Mouse (Mus musculus) hindbrain, embryonic 14.5 days (tissue): ENCODE data around the gene Gm17606. TPM values are rescaled to one million over a fixed set of nuclear protein-coding genes. Genes with fewer than 3 reads are reported as not detected.

Experiments used
- ATAC-seq: fragments of 200-750 bp; cut with Nextera tagmentation; 2 replicates; pipeline ENCODE4 v1.8.0; 2017; ENCODE audit warnings: moderate number of reproducible peaks, mild to moderate bottlenecking, moderate TSS enrichment, moderate library complexity; ENCODE audit not compliant: low FRiP score
- DNase-seq: peaks from one replicate; pipeline ENCODE4 v3.0.0-alpha.2; 2015; ENCODE audit warnings: low spot score
- H3K27ac ChIP-seq: fragments of 300-500 bp; sonication (generic); 2 replicates; pipeline ENCODE4 v1.5.1; 2014; ENCODE audit warnings: mild to moderate bottlenecking, moderate library complexity
- H3K27me3 ChIP-seq: fragments of 300-500 bp; sonication (generic); 2 replicates; pipeline ENCODE4 v1.6.1; 2014; ENCODE audit warnings: mild to moderate bottlenecking, low read length, mixed read lengths; ENCODE audit not compliant: control insufficient read depth, insufficient read depth
- H3K36me3 ChIP-seq: fragments of 300-500 bp; sonication (generic); replicated peaks from 2 replicates; pipeline ENCODE4 v1.6.1; 2014; ENCODE audit not compliant: control insufficient read depth, insufficient read depth
- H3K4me1 ChIP-seq: fragments of 300-500 bp; sonication (generic); replicated peaks from 2 replicates; pipeline ENCODE4 v1.6.1; 2014; ENCODE audit warnings: antibody characterized with exemption, low read length, mixed read lengths; ENCODE audit not compliant: control insufficient read depth, insufficient read depth
- H3K4me2 ChIP-seq: fragments of 300-500 bp; sonication (generic); replicated peaks from 2 replicates; pipeline ENCODE4 v1.6.1; 2014; ENCODE audit warnings: mild to moderate bottlenecking, moderate library complexity
- H3K4me3 ChIP-seq: fragments of 300-500 bp; sonication (generic); replicated peaks from 2 replicates; pipeline ENCODE4 v1.5.1; 2014; ENCODE audit warnings: mild to moderate bottlenecking, low read length
- H3K9ac ChIP-seq: fragments of 300-500 bp; sonication (generic); 2 replicates; pipeline ENCODE4 v1.6.1; 2014
- H3K9me3 ChIP-seq: fragments of 300-500 bp; sonication (generic); 2 replicates; pipeline ENCODE4 v1.6.1; 2016; ENCODE audit warnings: low read length; ENCODE audit not compliant: control insufficient read depth
- WGBS: fragments of 180-500 bp; shearing (Covaris S2); extraction: QIAGEN DNeasy Blood & Tissue Kit; methylation state at CpG from one replicate; pipeline ENCODE4 v1.1.7; 2014; 5-methylcytosine and 5-hydroxymethylcytosine counted together
- polyA plus RNA-seq: library from polyadenylated mRNA; unstranded; fragments of >200 nt; fragmentation: Nextera tagmentation; extraction: Ambion mirVana; gene quantifications from 2 replicates; pipeline ENCODE4 v1.2.1, GENCODE M21; 2014

Gene Gm17606
- polyA plus RNA-seq, 1 experiment from 2014 or later, result not detected

DNA sequence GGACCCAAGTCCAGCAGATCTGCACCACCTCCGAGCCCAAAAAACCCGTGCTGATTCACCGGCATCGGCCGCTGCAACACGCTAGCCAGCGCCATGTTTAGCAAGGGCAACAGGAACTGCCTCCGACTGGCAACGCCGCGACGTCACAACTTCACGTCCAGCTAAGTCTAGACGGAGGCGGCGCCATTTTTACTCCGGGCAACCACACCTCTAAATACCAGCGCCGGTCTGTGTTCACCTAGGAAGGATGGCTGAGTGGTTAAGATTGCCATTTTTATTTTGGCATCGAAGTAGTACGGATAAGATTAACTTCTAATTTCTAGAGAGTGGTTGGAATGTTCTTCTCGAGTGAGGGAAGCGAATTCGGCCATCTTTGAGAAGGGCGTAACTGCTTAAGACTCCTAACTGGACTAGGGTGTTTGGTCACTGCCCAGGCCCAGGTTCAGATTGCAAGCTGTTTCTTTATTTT lies 22.8 kb upstream of the Gm17606 start, which contains the start of gene Psmb5:
Gene Psmb5, minus strand, starts transcription at position 126 of the 469 bp plus-strand sequence.
- Histone ChIP-seq H3K9ac (peak within 1 kb of the TSS; percentile 88), H3K9me3 (no peaks in the 10 kb centered on the region), H3K36me3 (peaks cover 31% of the 10 kb centered on the region), H3K4me1 (peaks cover 13% of the 10 kb centered on the region; the same call in 1 of the 2 replicates), H3K27ac (peak within 1 kb of the TSS; percentile 83), H3K4me3 (peak within 1 kb of the TSS; percentile 66), H3K27me3 (no peaks in the 10 kb centered on the region), H3K4me2 (peak within 1 kb of the TSS; percentile 71)
- DNase-seq (peak; percentile 89), ATAC-seq (peak; percentile 92)
- under 1% methylated on average over 25 of the region's 25 CpGs for whole genome bisulfite sequencing

DNA sequence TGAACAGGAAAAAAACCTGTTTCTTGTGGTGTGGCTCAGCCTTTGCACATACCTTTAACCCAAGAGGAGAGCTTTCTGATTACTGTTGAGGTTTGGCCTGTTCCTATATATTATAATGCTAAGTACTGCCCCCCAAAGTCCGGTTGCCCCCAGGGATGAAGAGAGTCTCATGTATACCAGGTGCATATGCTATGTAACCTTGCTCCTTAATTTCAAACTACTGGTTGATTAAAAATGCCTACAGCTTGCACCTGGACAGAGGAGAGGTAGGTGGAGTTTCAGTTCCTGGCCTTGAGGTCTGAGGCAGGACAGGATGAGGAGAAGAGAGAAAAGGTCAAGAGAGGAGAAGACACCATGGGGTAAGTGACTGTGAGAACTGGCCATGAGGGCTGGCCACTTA lies 19.6 kb upstream of the Gm17606 start, which contains the start of gene Psmb11:
Gene Psmb11, plus strand, starts transcription at position 301 of the 400 bp plus-strand sequence.
- DNase-seq, result no peak
- no peaks in the 10 kb centered on the region for H3K27me3 ChIP-seq
- H3K4me3 ChIP-seq, result no peak within 1 kb of the TSS
- WGBS, result 88% methylated on average over 1 of the region's 1 CpGs
- 0 out of 2 replicates have a peak, but pooled peaks cover 4% of the 10 kb centered on the region for H3K36me3 ChIP-seq
- ATAC-seq, result no peak
- H3K9ac ChIP-seq, result no peak within 1 kb of the TSS
- no peak within 1 kb of the TSS for H3K27ac ChIP-seq
- H3K4me1 ChIP-seq, result peaks cover 11% of the 10 kb centered on the region; the same call in 1 of the 2 replicates
- no peak within 1 kb of the TSS for H3K4me2 ChIP-seq
- H3K9me3 ChIP-seq, result no peaks in the 10 kb centered on the region

DNA sequence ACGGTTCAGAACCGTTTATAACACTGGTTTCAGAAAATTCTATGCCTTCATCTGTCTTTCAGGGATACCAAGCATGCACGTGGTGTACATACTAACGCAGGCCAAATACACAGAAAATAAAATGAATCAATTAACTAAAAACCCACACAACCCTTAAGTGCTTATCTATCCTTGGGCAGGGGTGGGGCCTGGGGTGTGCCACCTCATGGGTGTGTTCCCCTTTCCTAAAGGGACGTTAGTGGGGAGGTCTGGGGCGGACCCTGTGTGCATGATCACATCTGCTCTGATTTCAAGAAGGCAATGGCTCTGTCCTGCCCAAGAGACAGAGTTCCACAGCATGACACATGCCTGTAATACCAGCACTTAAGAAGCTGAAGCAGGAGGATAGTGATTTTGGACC lies 17.4 kb upstream of the Gm17606 start:
- no peak overlapping the region for H3K9ac ChIP-seq
- 90% methylated on average over 6 of the region's 6 CpGs for WGBS
- H3K36me3 ChIP-seq, result no peaks in the 10 kb centered on the region
- no peaks in the 10 kb centered on the region for H3K4me1 ChIP-seq
- no peak overlapping the region for H3K27ac ChIP-seq
- H3K4me2 ChIP-seq, result no peak overlapping the region
- no peaks in the 10 kb centered on the region for H3K9me3 ChIP-seq
- H3K27me3 ChIP-seq, result no peaks in the 10 kb centered on the region
- ATAC-seq (no peak), DNase-seq (no peak)
- H3K4me3 ChIP-seq, result no peak overlapping the region

DNA sequence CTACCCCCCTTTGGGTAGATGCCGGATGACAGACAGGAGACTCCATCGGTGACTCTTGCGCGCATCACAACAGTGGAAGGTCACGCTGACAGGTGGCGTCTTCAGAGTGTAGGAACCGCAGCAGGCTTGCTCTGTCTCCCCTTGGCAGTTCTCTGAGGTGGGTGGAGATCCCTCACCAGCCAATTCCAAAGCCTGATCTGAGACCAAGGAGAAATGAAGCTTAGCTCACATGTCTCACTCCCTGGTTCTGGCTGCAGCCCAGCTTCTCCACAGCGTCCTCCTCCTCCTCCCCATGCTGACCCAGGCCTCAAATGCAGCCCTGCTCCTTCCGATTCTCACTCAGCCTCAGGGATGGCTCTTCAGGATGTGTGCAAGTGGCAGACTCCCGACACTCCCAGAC lies 15.8 kb upstream of the Gm17606 start:
- DNase-seq (no peak), ATAC-seq (no peak)
- 66% methylated on average over 10 of the region's 10 CpGs for WGBS
- H3K9me3 ChIP-seq, result no peaks in the 10 kb centered on the region
- no peak overlapping the region for H3K27ac ChIP-seq
- no peak overlapping the region for H3K9ac ChIP-seq
- no peak overlapping the region for H3K4me3 ChIP-seq
- no peaks in the 10 kb centered on the region for H3K4me1 ChIP-seq
- H3K27me3 ChIP-seq, result no peaks in the 10 kb centered on the region
- H3K4me2 ChIP-seq, result no peak overlapping the region
- H3K36me3 ChIP-seq, result 0 out of 2 replicates have a peak, but pooled peaks cover 5% of the 10 kb centered on the region

DNA sequence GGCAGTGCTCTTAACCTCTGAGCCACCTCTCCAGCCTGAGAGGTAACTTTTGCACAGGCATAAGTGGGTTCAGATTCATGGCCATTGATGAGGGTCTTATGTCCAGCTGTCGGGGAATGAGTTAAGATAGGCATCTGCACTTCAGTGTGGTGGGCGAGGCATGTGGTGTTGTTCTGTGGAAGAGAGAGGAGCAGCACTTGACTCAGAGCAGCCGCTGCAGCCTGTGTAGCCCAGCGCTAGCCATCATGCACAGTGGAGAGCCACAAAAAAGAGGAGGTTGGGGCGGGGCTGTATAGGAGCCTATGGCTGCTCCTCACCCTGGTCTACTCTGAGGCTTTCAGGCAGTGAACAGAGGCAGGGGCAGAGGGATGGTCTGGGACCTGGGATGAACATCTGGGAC lies 12.6 kb upstream of the Gm17606 start:
- Histone ChIP-seq H3K4me2 (no peak overlapping the region), H3K27ac (no peak overlapping the region), H3K4me1 (no peaks in the 10 kb centered on the region), H3K4me3 (no peak overlapping the region), H3K36me3 (peaks cover 36% of the 10 kb centered on the region), H3K27me3 (no peaks in the 10 kb centered on the region), H3K9ac (no peak overlapping the region), H3K9me3 (no peaks in the 10 kb centered on the region)
- 68% methylated on average over 5 of the region's 5 CpGs for WGBS
- no peak for DNase-seq
- no peak for ATAC-seq

DNA sequence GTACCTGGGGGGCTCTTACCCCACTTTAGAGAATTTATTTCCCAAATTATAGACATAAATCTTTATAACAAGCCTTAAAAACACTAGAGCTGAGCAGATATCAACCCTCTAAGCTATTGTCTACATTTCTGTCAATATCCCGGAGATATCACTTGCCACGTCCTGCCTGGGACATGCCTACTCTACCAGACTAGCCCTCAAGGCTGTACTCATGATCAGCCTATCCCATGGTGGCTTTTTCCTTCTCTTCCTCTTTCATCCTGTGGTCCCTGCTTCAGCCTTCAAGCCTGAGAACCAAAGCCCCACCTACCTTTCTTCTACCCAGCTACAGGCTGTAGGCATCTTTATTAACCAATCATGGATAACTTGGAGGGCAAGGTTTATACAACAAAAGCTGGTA lies 11.0 kb upstream of the Gm17606 start:
- no peak for DNase-seq
- peaks cover 51% of the 10 kb centered on the region for H3K36me3 ChIP-seq
- ATAC-seq, result no peak
- H3K9me3 ChIP-seq, result no peaks in the 10 kb centered on the region
- no peak overlapping the region for H3K27ac ChIP-seq
- no peak overlapping the region for H3K4me3 ChIP-seq
- 93% methylated on average over 2 of the region's 2 CpGs for WGBS
- no peak overlapping the region for H3K4me2 ChIP-seq
- no peaks in the 10 kb centered on the region for H3K27me3 ChIP-seq
- no peak overlapping the region for H3K9ac ChIP-seq
- no peaks in the 10 kb centered on the region for H3K4me1 ChIP-seq

DNA sequence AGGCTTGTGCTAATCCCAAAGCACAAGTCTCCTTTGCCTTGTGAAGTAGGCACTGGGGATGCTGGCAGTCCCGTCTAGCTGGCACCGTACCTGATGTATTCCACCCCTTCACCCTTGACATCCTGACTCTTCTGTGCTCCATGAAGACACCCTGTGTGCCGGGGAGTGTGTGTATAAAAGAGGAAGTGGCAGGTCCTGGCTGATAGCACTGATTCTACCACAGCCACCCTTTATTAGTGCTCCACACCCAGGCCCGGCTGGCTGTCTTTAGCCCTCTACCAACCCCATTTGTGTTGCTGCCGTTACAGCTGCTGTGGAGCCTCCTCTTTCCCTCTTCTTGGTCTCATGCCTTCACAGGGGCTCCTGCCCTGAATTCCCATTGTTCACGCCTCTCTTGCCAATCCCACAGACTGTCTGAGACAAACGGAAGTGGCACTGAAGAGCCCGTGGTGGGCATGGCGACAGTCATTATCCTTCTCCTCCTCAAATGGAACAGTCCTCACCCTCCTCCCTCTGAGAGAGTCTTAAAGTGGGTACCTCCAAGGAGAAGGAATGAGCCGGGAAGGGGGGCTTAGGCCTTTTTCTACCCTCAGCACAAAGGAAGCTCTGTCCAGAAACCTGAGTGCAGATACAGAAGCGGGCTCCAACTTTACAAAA lies 10.0 kb upstream of the Gm17606 start:
- H3K27me3 ChIP-seq, result no peaks in the 10 kb centered on the region
- no peak overlapping the region for H3K4me2 ChIP-seq
- ATAC-seq, result peak; percentile 40
- DNase-seq, result no peak
- peak overlapping the region; percentile 59; the same call in 1 of the 2 replicates for H3K27ac ChIP-seq
- no peaks in the 10 kb centered on the region for H3K9me3 ChIP-seq
- H3K4me3 ChIP-seq, result no peak overlapping the region
- H3K9ac ChIP-seq, result no peak overlapping the region
- WGBS, result 69% methylated on average over 11 of the region's 11 CpGs
- no peaks in the 10 kb centered on the region for H3K4me1 ChIP-seq
- H3K36me3 ChIP-seq, result peaks cover 57% of the 10 kb centered on the region

DNA sequence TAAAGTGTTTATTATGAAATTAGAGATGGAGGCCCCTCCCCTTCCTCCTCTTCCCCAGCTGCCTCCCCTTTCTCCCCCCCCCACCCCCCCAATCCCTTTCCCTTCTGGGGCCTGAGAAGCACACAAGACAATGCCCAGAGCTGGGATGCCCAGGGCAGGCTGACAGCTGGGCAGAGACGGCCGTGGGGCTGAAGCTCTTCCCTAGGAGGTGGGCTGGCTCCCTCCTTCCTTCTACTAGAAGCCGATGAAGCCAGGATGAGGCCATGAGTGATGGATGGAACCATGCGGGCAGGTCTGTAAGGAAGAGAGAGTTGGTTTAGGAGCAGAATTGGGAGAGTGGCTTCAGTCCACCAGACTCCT lies 9.5 kb upstream of the Gm17606 start:
- ATAC-seq (no peak), DNase-seq (no peak)
- peak overlapping the region; percentile 59; the same call in 1 of the 2 replicates for H3K27ac ChIP-seq
- H3K36me3 ChIP-seq, result peaks cover 63% of the 10 kb centered on the region
- no peak overlapping the region for H3K9ac ChIP-seq
- H3K9me3 ChIP-seq, result no peaks in the 10 kb centered on the region
- 53% methylated on average over 4 of the region's 4 CpGs for WGBS
- no peaks in the 10 kb centered on the region for H3K27me3 ChIP-seq
- no peaks in the 10 kb centered on the region for H3K4me1 ChIP-seq
- no peak overlapping the region for H3K4me3 ChIP-seq
- H3K4me2 ChIP-seq, result no peak overlapping the region

DNA sequence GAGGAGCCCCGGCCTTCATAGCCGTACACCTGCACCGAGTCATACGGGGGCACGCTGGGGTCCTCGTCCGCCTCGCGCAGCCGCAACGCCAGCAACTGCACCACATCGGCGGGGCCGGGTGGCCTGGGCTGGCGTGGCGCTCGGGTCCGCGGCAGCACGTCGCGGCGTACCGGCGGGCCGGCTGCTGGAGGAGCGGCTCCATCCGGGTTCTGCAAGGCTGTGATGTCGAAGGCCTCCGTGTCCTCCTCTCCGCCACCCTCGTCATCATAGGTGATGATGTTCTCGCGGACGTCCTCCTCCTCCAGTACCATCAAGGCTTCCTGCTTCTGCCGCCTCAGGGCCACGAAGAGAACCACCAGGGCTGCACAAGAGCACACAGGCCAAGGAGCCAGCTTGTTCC lies 8.5 kb upstream of the Gm17606 start:
- Histone ChIP-seq H3K9me3 (no peaks in the 10 kb centered on the region), H3K9ac (no peak overlapping the region), H3K4me1 (no peaks in the 10 kb centered on the region), H3K27me3 (no peaks in the 10 kb centered on the region), H3K4me2 (no peak overlapping the region), H3K27ac (no peak overlapping the region), H3K36me3 (peaks cover 73% of the 10 kb centered on the region), H3K4me3 (no peak overlapping the region)
- WGBS, result 91% methylated on average over 37 of the region's 37 CpGs
- ATAC-seq (no peak), DNase-seq (no peak)
